Mouse (Mus musculus): ENCODE results near the gene Fam186b. TPM values are rescaled to one million over a fixed set of nuclear protein-coding genes. Genes with fewer than 3 reads are reported as not detected.

Gene Fam186b
- polyA plus RNA-seq (2015; fragmentation: Nextera tagmentation; extraction: Ambion mirVana), result 0.28 TPM in 1 of 2 replicates, not detected in the other

DNA sequence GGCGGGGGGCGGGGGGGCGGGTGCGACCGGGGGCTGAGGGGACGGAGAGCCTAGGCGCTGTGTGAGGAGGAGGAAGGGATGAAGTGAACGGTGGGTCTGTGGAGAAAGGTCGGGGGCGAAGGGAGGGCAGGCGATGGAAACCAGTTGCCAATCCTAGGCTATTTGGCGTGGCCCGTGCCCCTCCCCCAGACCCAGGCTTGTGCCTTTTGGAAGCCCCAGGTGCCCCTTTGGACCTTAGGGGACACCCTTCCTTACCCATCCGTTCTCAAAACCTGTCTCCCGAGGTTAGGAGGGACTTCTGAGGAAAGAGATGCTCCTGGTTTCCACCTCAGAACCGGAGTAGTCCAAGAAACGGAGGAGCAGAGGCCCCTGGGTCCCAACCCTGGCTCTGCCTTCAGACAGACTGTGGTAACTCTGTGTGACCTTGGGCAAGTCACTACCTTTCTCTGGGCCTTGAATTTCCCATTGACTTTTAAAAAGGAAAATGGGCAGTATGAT, at the start of gene Fam186b:
Gene Fam186b (minus strand): TSS at position 405 of the 498 bp plus-strand sequence.
- H3K36me3 ChIP-seq (ENCODE audit: control insufficient read depth, insufficient read depth, low read length), result no peaks in the 10 kb centered on the region
- TF ChIP-seq CTCF (IDR thresholded peaks at IDR 0.05; ENCODE audit: low read depth) (no peak), EP300 (optimal IDR thresholded peaks at IDR 0.05) (no peak)
- peak within 1 kb of the TSS; percentile 62 for H3K4me3 ChIP-seq (ENCODE audit: low read depth, low read length)
- peak within 1 kb of the TSS; percentile 85 for H3K27ac ChIP-seq (replicated peaks)
- H3K9ac ChIP-seq (ENCODE audit: low read length), result peak within 1 kb of the TSS; percentile 61
- no peak for DNase-seq (ENCODE audit: low spot score)
- peak; percentile 10 for ATAC-seq (ENCODE audit: low FRiP score, low TSS enrichment)
- 3% methylated on average over 13 of the region's 17 CpGs for WGBS
- no peaks in the 10 kb centered on the region for H3K4me1 ChIP-seq (replicated peaks; ENCODE audit: control insufficient read depth, insufficient read depth)
- H3K27me3 ChIP-seq (ENCODE audit: control insufficient read depth, insufficient read depth, low read length), result no peaks in the 10 kb centered on the region
- no peaks in the 10 kb centered on the region for H3K9me3 ChIP-seq (ENCODE audit: control insufficient read depth, low read length)
- H3K4me2 ChIP-seq (replicated peaks; ENCODE audit: low read depth), result peak within 1 kb of the TSS; percentile 73

DNA sequence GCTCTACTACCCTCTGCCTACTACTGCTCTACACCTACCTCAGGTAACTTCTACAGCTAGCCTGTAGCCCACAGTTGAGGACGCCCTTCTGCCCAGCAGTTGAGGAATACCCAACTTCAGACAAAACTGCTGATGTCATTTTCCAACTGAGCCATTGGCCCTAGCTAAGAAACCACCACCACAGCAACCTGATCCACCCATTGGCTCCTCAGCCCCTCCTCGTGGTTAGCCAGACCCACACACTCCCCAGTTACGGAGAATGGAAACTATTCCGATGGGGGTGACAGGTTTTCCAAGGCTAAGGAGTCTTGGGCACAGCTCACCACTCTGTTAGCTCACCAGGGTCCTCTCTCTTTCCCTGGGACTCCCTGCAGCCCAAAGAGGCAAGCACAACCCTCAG, 49.3 kb upstream of the Fam186b start:
- peaks cover 9% of the 10 kb centered on the region for H3K4me1 ChIP-seq (replicated peaks; ENCODE audit: control insufficient read depth, insufficient read depth)
- H3K4me3 ChIP-seq (ENCODE audit: low read depth, low read length), result no peak overlapping the region
- H3K27me3 ChIP-seq (ENCODE audit: control insufficient read depth, insufficient read depth, low read length), result no peaks in the 10 kb centered on the region
- ATAC-seq (ENCODE audit: low FRiP score, low TSS enrichment), result no peak
- H3K9me3 ChIP-seq (ENCODE audit: control insufficient read depth, low read length), result no peaks in the 10 kb centered on the region
- WGBS, result 68% methylated on average over 4 of the region's 4 CpGs
- TF ChIP-seq CTCF (IDR thresholded peaks at IDR 0.05; ENCODE audit: low read depth) (no peak), EP300 (optimal IDR thresholded peaks at IDR 0.05) (no peak)
- DNase-seq (ENCODE audit: low spot score), result no peak
- H3K4me2 ChIP-seq (replicated peaks; ENCODE audit: low read depth), result no peak overlapping the region
- no peak overlapping the region for H3K9ac ChIP-seq (ENCODE audit: low read length)
- H3K27ac ChIP-seq (replicated peaks), result no peak overlapping the region
- no peaks in the 10 kb centered on the region for H3K36me3 ChIP-seq (ENCODE audit: control insufficient read depth, insufficient read depth, low read length)

DNA sequence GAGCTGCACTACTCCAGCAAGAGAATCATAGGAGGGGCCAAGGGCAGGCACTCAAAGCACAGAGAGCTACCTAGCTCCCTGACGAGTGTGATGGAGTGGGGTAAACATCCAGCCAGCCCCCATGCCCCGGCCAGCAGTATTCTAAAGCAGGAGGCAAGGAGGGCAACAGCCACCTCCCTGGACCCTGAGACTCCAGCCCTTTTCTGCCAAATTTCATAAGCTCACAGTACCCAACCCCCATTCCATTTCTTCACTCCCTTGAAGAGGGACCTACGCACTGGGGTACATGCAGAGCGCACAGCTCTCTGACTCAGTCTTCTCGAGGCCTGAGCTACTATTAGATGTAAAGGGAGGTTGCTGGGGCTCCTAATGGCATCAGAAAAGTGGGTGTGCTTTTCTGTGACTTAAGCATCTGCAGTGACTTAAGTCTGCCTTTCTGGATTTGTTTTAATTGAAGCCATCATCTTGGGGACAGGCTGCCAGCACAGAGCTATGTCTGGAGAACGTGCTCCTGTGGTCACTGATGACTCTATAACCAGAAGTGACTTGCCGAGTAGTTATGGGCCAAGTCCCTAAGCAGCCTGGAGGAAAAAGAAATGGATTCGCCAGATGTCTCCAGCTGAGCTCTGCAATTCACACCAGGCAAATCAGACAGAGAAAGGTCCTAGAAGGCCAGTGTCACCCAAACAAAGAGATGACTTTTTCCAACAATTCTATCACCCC, 48.6 kb upstream of the Fam186b start:
- no peak for ATAC-seq (ENCODE audit: low FRiP score, low TSS enrichment)
- Histone ChIP-seq H3K4me2 (replicated peaks; ENCODE audit: low read depth) (peak overlapping the region; percentile 6; the same call in 1 of the 2 replicates), H3K4me3 (ENCODE audit: low read depth, low read length) (no peak overlapping the region), H3K27ac (replicated peaks) (peak overlapping the region; percentile 76), H3K36me3 (ENCODE audit: control insufficient read depth, insufficient read depth, low read length) (no peaks in the 10 kb centered on the region), H3K9ac (ENCODE audit: low read length) (0 out of 2 replicates have a peak overlapping the region, but pooled peaks have one; percentile 27), H3K4me1 (replicated peaks; ENCODE audit: control insufficient read depth, insufficient read depth) (peaks cover 9% of the 10 kb centered on the region), H3K9me3 (ENCODE audit: control insufficient read depth, low read length) (no peaks in the 10 kb centered on the region), H3K27me3 (ENCODE audit: control insufficient read depth, insufficient read depth, low read length) (no peaks in the 10 kb centered on the region)
- no peak for TF ChIP-seq EP300 (optimal IDR thresholded peaks at IDR 0.05)
- TF ChIP-seq CTCF (IDR thresholded peaks at IDR 0.05; ENCODE audit: low read depth), result no peak
- WGBS, result 45% methylated on average over 8 of the region's 8 CpGs
- no peak for DNase-seq (ENCODE audit: low spot score)

DNA sequence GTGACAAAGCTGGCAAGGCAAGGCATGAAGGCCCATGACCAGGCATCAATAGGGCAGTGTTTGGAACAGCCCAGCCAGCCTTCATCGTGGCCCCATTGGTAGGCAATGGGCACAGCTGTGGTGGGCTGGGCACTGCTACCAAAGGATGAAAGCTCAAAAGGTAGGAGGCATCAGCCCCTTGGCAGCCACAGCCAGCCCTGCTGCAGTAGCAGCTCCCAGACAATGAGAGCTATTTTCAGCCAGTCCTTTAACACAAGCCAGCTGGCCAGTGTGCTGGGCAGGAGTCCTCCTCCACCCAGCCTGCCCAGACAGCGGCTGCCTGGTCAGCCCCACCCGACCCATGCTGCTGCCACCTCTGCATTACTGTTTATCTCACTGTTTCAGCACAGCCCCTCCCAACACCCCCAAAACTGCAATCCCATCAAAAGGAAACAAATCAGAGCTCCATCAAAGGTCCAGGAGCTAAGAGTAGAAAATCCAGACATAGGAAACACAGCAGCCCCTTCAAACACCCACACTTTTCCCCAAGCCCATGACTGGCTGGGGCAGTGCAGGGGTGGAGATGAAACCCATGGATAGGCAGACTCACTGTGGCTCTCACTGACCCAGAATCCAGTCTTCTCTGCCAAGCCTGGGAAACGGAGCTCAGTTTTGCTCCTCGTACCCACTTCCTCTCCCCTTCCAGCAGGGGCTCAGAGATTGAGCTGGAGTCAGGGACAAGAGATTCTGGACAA, 47.9 kb upstream of the Fam186b start:
- H3K4me2 ChIP-seq (replicated peaks; ENCODE audit: low read depth), result peak overlapping the region; percentile 14; the same call in 1 of the 2 replicates
- ATAC-seq (ENCODE audit: low FRiP score, low TSS enrichment) (peak; percentile 58; the same call in 1 of the 2 replicates), DNase-seq (ENCODE audit: low spot score) (peak; percentile 30)
- H3K36me3 ChIP-seq (ENCODE audit: control insufficient read depth, insufficient read depth, low read length), result no peaks in the 10 kb centered on the region
- 24% methylated on average over 5 of the region's 5 CpGs for WGBS
- H3K4me3 ChIP-seq (ENCODE audit: low read depth, low read length), result no peak overlapping the region
- no peaks in the 10 kb centered on the region for H3K9me3 ChIP-seq (ENCODE audit: control insufficient read depth, low read length)
- no peak for TF ChIP-seq EP300 (optimal IDR thresholded peaks at IDR 0.05)
- no peak for TF ChIP-seq CTCF (IDR thresholded peaks at IDR 0.05; ENCODE audit: low read depth)
- H3K27ac ChIP-seq (replicated peaks), result peak overlapping the region; percentile 76
- peaks cover 9% of the 10 kb centered on the region for H3K4me1 ChIP-seq (replicated peaks; ENCODE audit: control insufficient read depth, insufficient read depth)
- H3K27me3 ChIP-seq (ENCODE audit: control insufficient read depth, insufficient read depth, low read length), result no peaks in the 10 kb centered on the region
- H3K9ac ChIP-seq (ENCODE audit: low read length), result 0 out of 2 replicates have a peak overlapping the region, but pooled peaks have one; percentile 27

DNA sequence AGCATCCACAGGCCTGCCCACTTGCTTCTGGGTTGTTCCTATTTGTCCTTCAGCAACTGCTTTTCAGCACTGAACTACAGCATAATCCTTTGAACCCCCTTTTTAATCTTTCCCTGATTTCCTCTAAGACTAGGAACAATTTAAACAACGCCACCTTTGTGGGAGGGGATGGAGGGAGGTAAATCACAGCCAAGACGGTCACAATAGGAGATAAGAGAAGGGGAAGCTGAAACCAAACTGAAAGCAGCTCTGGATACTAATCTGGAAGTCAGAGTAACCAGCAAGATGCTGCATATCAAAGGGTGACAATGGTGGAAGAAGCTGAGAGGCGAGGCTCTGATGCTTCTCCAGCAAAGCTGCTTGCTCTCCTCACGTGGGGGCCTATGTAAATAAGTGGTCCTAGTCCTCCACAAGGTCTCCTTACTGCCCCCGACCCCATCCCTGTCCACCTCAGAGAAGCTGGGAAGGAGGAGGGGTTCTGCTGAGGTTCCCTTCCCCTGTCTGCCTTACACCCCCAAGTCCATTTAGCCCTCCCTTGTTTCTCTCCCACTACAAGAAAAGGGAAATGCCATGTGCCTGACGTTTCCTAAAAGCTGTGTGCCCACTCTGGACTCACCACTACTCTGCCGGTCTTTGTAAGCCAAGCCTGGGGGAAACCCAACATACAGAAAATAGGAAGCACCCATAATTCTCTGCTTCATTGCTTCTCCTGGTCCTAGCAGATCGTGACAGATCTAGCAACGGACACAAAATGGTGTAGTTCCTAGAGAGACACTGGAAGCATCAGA, 46.7 kb upstream of the Fam186b start:
- 58% methylated on average over 9 of the region's 9 CpGs for WGBS

More for the DNA sequence above, 46.7 kb upstream of the Fam186b start:
- Histone ChIP-seq H3K36me3 (ENCODE audit: control insufficient read depth, insufficient read depth, low read length) (no peaks in the 10 kb centered on the region), H3K9ac (ENCODE audit: low read length) (no peak overlapping the region), H3K4me2 (replicated peaks; ENCODE audit: low read depth) (no peak overlapping the region), H3K27me3 (ENCODE audit: control insufficient read depth, insufficient read depth, low read length) (no peaks in the 10 kb centered on the region), H3K27ac (replicated peaks) (no peak overlapping the region; the same call in 1 of the 2 replicates), H3K4me1 (replicated peaks; ENCODE audit: control insufficient read depth, insufficient read depth) (peaks cover 9% of the 10 kb centered on the region), H3K4me3 (ENCODE audit: low read depth, low read length) (no peak overlapping the region), H3K9me3 (ENCODE audit: control insufficient read depth, low read length) (no peaks in the 10 kb centered on the region)
- no peak for DNase-seq (ENCODE audit: low spot score)
- no peak for TF ChIP-seq EP300 (optimal IDR thresholded peaks at IDR 0.05)
- TF ChIP-seq CTCF (IDR thresholded peaks at IDR 0.05; ENCODE audit: low read depth), result no peak
- no peak for ATAC-seq (ENCODE audit: low FRiP score, low TSS enrichment)

Measured in stomach, postnatal 0 days (tissue).